Mouse (Mus musculus) thymus, postnatal 14 days (tissue): ENCODE data around the gene Eps8l3.

Source experiments
- DNase-seq: peaks from one replicate; pipeline ENCODE4 v3.0.0; 2021

Eps8l3 gene

DNA sequence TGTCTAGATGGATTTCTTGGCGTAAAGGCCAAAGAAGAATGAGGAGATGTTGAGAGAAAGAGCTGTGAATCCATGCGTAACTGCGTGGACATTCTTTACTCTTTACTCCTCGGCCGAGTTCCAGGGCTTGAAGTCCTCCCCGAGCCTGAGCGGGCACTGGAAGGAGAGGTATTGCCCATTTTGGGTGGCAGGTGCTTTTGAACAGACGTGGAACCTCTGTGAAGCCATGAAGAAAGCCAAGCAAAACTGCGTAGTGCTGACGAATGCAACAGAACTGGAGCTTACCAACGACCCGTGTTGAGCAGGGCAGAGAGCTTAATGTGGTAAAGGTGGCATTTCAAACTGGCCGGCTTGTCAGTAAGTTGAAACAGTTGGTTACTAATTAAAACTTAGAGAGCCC lies 21.7 kb downstream of the Eps8l3 start:
- DNase-seq, result no peak

DNA sequence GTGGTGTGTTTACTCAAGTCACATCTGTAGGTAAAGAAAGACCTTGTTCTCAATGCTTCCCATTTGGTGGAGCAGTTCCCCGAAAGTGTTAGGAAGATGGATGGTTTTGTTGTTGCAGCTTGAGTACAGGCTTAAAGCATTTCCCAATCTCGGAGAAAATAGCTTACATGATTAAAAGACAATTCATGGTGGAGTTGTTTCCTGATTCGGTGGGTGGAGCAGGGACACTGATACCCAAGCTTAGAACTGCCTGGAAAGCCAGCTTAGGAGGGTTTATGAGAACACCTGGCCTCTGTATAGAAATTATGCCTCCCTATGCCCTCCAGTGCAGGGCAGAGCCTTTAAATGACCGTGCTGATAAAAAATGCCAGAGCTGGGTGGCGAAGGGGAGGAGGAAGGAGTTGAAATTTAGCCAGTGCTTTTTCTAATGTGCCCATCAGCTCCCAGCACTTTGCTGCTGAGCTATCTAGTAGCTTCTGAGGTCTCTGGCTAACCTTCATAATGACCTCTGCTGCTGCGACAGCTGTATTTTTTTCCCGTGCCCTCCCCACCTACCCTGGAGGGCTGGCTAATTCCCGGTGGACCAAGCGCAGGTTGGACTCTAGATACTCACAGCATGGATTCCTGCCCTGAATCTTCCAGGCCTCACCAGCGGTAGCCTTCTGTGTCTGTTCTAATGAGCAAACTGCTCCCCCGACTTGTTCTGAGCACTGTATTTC lies 24.1 kb downstream of the Eps8l3 start:
- no peak for DNase-seq

DNA sequence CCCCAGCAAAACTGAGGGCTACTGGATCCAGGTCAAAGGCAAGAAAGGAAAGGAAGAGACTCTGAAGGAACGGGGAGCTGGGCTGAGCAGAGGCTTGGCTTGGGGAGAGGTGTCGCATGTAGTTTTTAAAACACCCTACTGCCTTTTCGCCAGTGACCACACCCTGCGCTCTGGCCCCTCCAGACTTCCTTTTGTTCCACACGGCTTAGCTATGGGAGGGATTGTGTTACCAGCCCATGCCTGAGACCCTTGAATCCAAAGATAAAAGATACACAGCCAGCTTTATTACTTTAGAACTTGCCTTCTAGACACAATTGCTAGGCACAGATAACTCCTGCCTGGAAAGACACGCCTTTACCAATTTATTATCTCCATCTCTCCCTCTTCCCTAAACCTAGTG lies 28.9 kb downstream of the Eps8l3 start:
- no peak for DNase-seq

DNA sequence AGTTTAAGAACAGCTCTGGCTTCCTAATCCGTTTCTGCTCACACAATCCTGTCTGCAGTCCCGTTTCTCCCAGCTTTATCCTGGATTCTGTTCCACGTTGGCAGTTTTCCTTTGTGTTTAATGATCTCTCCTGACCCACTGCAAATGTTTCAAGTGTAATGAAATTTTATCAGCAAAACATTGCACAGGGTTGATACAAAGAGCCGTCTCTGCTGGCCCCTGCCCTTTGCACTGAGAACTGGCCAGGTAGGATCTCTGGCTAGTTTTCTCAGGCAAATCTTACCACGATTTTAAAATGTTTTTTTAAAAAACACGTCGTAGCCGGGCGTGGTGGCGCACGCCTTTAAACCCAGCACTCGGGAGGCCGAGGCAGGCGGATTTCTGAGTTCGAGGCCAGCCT lies 39.6 kb downstream of the Eps8l3 start:
- no peak for DNase-seq

DNA sequence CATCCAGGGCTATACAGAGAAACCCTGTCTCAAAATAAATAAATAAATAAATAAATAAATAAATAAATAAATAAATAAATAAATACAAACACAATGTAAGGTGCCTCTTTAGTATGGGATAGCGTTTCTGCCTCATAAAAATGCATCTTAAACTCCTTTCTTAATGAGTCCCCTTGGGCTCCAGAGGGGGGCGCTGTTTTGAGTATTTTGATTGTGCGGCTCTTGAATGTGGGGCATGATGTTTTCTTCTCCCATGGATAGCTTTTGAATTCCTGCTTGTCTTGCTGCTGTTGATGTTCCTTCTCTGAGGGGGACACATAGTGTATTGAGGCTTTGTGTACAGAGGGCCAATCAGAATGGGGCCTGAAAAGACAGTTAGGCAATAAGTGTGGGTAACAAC lies 40.1 kb downstream of the Eps8l3 start:
- no peak for DNase-seq

DNA sequence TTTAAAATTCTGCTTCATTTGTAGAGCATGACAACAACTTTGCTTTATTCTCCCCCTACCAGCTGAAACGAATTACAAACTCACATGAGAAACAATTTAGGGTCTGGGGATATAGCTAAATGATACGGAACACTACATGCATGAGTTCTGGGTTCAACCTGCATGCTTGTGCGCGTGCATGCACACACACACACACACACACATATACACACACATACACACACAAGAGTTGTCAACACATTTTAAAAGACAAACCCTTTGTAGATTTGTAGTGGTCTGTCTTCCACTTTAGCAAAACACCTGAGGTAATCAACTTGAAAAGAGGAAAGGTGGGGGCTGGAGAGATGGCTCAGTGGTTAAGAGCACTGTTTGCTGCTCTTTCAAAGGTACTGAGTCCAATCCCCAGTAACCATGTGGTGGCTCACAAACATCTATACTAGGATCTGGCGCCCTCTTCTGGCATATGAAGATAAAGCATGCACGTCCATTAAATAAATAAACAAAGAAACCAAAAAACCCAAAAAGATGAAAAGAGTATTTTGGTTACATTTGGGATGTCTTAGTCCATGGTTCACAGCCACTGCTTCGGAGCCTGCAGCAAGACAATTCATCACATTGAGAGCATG lies 40.9 kb downstream of the Eps8l3 start:
- peak; percentile 55 for DNase-seq

DNA sequence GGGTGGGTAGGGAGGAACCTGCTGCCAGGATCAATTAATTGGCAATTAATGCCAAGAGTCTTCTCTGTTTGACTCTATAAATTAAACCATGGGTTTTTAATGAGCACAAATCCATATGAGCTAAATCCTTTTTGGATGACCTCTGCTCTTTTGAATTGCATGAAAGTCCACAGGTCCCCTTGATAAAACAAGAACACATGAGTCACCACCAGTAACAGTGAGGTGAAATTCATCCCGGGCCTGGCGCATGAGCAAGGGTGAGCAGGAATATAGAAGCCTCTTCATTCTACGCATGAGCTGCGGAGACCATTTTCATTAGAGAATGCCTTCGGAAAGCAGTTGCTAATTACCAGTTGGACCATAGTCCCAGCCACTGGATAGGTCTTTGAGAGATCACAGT lies 43.3 kb downstream of the Eps8l3 start:
- no peak for DNase-seq

DNA sequence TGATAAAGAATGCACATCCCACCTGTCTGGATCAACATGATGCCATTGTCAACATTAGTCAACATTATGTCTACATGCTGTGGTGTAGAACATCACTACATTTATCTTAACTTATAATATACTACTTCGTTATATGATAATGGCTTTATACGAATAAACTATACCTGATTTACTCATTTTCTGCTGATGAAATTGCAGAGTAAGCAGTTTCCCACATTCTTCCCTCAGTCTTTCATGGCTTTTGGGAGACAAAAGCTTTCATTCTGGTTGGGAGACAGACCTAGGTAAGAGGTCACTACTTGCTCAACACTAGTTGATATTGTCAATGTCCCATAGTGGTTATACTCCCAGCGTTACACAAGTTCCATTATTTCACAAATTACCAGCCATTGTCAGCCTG lies 48.3 kb downstream of the Eps8l3 start:
- DNase-seq, result no peak

DNA sequence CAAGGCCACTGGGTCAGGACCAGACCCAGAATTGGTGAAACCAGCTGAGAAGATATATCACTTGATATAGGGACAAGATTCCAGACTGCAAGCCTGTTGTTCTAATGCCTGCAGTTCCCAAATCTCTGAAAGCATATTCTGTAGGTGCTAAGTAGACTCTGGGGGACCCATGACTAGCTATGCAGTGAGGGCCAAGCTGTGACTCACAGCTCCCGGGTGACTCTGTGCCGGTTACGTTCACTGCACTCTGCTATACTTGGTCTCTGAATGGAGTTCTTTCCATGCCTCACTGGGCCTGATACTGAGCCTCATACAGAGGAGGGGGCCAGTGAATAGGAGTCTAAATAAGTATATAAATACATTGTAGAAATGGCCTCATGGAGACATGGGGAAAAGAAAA lies 50.8 kb downstream of the Eps8l3 start:
- no peak for DNase-seq

DNA sequence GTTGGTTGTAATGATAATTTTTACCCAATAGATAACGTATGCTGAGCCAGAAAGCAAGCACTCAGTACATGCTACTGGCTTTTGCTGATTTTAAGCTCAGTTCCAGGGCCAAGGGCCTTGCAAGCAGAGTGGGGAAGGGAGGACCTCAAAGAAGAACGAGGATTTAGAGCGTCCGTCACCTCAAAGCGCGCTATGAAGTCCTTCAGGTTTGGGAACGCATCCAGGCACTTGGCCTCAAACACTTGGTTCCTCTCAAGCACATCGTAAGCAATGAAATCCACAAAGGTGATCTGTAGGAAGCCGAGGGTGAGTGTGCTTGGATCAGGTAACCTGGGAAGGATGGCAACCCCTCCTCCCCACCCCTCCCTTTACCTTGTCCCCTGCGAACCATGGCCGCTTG lies 51.7 kb downstream of the Eps8l3 start:
- no peak for DNase-seq

DNA sequence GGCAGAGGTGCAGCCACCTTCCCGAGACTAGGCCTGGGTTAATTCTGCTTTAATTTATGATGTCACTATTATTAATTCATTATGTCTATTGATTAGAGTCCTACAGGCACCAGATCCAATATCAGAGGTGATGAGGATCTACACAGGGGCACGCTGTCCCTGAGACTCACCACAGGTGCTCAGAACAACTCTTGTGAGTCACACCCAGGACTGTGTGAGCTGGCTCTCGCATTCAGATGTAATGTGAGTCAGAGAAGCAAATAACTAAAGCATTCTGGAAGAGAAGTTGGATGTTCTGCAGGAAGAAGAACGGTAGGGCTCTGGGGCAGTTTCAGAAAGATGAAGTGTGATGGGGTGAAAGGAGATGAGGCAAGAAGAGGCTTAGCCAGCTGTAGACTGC lies 52.2 kb downstream of the Eps8l3 start:
- DNase-seq, result no peak

DNA sequence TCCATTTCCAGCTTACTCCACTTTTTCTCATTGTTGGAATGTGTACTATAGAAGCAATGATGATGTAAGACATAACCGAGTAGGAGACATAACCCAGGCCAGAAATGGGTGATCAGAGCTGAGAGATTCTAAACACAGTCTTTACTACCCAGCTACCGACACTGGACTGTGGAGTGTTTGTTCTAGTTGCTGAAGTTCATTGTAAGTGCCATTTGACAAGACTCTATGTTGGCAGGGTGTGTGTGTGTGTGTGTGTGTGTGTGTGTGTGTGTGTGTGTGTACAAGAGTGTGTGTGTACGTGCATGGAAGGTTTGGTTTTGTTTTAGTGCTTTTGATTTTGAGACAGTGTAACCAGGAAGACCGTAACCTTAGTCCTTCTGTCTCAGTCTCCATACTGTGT lies 52.7 kb downstream of the Eps8l3 start:
- DNase-seq, result no peak

DNA sequence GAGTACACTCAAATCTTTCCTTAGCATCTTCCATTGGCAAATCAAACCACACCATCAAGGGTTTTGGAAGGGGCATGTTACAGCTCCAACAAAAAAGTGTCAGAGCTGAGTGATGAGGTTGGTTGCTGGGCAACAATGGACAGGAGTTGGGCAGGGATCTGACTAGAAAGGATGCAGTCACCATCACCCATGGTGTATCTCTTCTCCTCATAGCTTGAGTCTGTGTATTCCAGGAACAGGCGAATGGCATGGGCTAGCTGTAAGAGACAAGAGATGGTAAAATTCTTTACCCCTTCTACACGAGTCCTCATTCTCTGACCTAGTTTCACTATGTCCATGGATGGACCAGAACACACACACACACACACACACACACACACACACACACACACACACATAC lies 54.1 kb downstream of the Eps8l3 start:
- no peak for DNase-seq

DNA sequence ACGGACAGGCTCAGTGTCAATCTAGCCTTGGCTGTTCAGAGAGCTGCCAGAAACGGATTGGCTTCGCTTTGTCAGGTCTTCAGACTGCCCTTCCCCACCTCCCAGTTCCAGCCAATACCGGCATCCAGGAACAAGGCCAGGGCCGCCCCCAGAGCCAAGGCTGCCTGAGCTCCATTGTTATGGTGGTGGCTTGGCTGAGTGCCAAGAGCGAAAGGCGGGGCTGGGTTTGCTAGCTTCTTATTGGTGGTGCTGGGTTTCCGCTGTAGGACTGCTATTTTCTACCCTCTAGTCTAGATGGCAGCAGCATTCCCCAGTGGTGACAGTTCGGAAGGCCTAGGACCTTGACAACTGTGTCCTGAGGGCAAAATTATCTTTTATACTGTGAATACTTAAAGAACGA lies 54.6 kb downstream of the Eps8l3 start, which contains the start of gene Gstm7:
Gene Gstm7, minus strand, starts transcription at position 148 of the 400 bp plus-strand sequence.
- peak; percentile 88 for DNase-seq

DNA sequence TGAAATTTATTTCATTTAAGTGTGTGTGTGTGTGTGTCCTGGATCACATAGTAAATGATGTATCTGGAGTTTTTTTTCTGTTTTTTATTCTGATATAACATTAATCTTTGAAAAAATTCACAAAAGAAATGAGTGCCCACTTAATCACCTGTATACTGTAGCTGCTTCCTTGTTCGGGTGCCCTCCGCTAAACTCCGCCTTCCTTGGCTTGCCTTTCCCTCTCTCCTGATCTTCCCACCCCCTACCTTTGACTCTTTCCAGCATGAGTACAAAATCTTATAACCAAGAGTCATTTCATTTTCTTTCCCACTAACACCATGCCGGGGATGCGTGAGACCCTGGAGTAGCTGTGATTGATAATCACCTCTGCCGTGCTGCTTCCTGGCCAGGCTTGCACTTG lies 55.1 kb downstream of the Eps8l3 start:
- no peak for DNase-seq

DNA sequence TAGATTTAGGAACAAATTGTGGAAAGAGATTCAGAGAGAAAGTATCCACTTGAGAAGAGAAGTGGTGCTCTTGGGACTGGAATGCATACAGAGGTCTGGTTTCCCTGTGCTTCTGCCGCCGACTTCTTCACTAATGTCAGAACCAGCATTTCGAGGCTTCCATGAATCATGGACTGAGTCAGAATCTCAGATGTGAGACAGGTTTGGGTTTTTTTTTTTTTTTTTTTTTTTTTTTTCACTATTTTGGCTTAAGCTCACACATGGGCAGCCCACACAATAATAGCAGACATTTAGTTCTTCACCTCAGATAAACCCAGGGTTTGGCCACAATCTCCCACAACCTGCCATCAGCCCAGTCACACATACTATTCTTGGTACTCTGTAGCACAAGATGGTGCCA lies 58.2 kb downstream of the Eps8l3 start:
- no peak for DNase-seq

DNA sequence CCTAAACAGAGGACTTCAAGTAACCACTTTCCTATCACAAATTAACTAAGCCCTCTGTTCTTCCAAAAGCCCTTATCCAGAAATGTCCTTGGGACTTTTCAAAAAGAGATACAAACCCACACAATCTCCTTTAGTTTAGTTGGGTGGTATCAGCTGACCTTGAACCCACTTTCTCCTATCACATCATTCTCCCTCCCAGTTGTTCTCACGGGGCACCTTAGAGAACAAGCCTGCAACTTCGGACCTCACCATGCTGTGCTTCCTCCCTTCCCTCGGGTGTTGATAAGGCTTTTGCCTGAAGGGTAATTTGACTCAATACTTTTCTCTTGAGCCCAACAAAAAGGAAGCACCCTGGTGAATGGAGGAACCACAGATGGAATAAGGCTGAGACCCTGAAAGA lies 58.9 kb downstream of the Eps8l3 start:
- no peak for DNase-seq

DNA sequence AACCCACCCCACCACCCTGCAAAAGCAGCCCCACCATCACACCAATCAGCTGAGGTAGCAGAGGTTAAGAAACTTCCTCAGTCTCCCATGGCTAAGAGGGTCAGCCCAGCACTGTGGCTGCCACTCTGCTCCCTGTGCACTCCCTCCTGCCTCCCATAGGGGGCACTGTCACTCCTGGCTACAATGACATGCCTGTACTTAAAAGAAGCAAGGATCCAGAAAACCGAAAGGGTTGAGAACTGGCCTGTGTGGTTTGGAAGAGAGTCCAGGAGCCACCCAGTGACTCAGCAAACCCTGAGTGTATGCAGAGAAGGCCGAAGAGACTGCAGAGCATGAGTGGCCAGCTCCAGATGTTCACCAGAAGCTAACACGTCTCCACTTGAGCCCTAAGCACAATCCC lies 62.4 kb downstream of the Eps8l3 start:
- DNase-seq, result peak; percentile 58

DNA sequence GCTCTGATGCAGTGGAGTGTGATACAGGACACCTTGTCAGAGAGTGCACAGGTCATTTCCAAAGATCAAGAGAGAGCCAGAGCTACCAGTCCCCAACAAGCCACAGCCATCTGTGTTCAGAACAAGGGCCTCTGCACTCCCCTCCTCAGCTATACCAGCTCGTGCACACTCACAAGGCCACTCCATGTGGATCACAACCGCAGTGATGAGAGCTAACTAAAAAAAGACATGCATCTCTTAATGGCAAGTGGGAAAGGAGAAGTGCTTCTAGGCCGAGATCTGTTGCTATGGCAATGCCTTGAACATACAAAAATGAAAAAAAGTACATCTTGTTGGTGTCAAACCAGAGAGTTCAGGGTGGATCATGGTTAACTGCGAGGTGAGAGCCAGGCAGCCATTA lies 62.8 kb downstream of the Eps8l3 start:
- DNase-seq, result no peak

DNA sequence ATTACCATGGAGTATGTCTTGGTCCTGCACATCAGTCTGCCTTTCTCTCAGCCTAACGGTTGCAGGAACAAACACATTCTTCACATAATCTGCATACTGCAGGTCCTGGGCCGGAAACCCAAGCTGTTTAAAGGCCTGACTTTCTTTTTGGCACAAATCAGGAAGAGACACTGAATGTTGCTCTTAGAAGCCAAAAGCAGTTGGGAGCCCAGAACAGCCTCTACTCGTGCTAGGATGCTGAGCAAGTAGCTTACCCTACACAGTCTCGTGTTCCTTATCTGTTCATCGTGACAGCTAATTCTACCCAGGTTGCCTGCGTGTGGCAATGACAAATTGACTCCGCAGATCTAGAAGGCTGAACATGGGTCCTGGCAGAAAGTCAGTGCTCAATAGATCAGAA lies 63.5 kb downstream of the Eps8l3 start:
- no peak for DNase-seq

DNA sequence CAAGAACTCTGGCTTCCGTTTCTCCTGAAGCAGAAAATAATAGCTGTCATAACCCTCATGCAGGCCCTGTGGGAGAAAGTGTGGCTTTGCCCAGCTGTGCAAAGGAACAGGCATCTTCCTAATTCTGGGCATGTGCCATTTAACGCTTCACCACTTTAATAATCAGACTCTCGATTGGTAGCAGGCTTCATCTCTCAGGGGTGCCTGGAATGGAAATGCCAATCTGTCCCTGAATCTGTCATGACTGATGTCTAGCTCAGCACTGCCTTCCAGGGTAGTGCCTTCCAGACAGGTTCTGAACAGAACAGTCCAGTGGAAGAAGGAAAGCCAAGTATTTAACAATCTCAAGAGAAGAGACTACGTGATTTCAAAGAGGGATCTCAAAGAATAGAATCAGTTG lies 64.2 kb downstream of the Eps8l3 start:
- no peak for DNase-seq
